Mouse (Mus musculus): Measurements from ENCODE around the gene Trpm3. TPM values are rescaled to one million over a fixed set of nuclear protein-coding genes. Genes with fewer than 3 reads are reported as not detected.

The Trpm3 gene
- polyA plus RNA-seq, 1 experiment from 2014 or later, result 39.8 TPM

DNA sequence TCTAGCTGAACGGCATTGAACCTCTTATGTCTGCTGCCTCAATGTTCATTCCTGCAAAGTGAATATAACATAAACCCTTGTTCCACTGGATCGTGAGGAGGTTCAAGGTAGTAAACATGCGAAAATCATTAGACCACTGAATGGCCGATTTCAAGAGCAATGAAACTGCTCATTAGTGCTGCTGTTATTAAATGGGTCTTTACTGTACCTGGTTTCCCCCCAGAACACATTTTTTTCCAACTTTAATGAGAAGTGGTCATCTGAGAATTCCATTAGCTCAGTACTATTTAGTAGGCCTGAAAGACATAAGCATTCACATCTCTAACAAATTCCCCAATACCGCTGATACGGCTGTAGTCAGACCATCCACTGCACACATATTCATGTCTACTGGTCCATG is 543.4 kb downstream of the Trpm3 start:
- no peaks in the 10 kb centered on the region for H3K27me3 ChIP-seq (replicated peaks; ENCODE audit: control insufficient read depth, insufficient read depth, low read length)
- H3K9ac ChIP-seq (ENCODE audit: low read depth, low read length), result no peak overlapping the region
- H3K4me2 ChIP-seq (ENCODE audit: low read length), result no peak overlapping the region
- no peak overlapping the region for H3K27ac ChIP-seq (ENCODE audit: low read depth, low read length)
- ATAC-seq, result no peak
- no peaks in the 10 kb centered on the region for H3K9me3 ChIP-seq (ENCODE audit: control insufficient read depth, low read length)
- H3K36me3 ChIP-seq (ENCODE audit: control insufficient read depth, insufficient read depth, low read length), result no peaks in the 10 kb centered on the region
- WGBS, result 93% methylated on average over 6 of the region's 6 CpGs
- no peak overlapping the region for H3K4me3 ChIP-seq (ENCODE audit: low read length)
- no peaks in the 10 kb centered on the region for H3K4me1 ChIP-seq (ENCODE audit: control insufficient read depth, insufficient read depth, low read depth, low read length)

- Histone ChIP-seq H3K9me3 (ENCODE audit: control insufficient read depth, low read length) (no peaks in the 10 kb centered on the region), H3K27me3 (replicated peaks; ENCODE audit: control insufficient read depth, insufficient read depth, low read length) (no peaks in the 10 kb centered on the region), H3K9ac (ENCODE audit: low read depth, low read length) (no peak overlapping the region), H3K4me2 (ENCODE audit: low read length) (no peak overlapping the region), H3K4me1 (ENCODE audit: control insufficient read depth, insufficient read depth, low read depth, low read length) (no peaks in the 10 kb centered on the region), H3K4me3 (ENCODE audit: low read length) (no peak overlapping the region), H3K27ac (ENCODE audit: low read depth, low read length) (no peak overlapping the region), H3K36me3 (ENCODE audit: control insufficient read depth, insufficient read depth, low read length) (no peaks in the 10 kb centered on the region)
- ATAC-seq, result no peak
- WGBS, result 77% methylated on average over 5 of the region's 5 CpGs
Measured at GRCm38 (mm10) chr19:22691995-22692394, 553.1 kb downstream of the Trpm3 start.

- Histone ChIP-seq H3K4me3 (ENCODE audit: low read length) (no peak overlapping the region), H3K9me3 (ENCODE audit: control insufficient read depth, low read length) (no peaks in the 10 kb centered on the region), H3K4me2 (ENCODE audit: low read length) (no peak overlapping the region), H3K27me3 (replicated peaks; ENCODE audit: control insufficient read depth, insufficient read depth, low read length) (no peaks in the 10 kb centered on the region), H3K27ac (ENCODE audit: low read depth, low read length) (no peak overlapping the region), H3K4me1 (ENCODE audit: control insufficient read depth, insufficient read depth, low read depth, low read length) (no peaks in the 10 kb centered on the region), H3K36me3 (ENCODE audit: control insufficient read depth, insufficient read depth, low read length) (no peaks in the 10 kb centered on the region), H3K9ac (ENCODE audit: low read depth, low read length) (no peak overlapping the region)
- 36% methylated on average over 4 of the region's 4 CpGs for WGBS
- ATAC-seq, result no peak
Measured at GRCm38 (mm10) chr19:22692553-22692952, 553.7 kb downstream of the Trpm3 start.

DNA sequence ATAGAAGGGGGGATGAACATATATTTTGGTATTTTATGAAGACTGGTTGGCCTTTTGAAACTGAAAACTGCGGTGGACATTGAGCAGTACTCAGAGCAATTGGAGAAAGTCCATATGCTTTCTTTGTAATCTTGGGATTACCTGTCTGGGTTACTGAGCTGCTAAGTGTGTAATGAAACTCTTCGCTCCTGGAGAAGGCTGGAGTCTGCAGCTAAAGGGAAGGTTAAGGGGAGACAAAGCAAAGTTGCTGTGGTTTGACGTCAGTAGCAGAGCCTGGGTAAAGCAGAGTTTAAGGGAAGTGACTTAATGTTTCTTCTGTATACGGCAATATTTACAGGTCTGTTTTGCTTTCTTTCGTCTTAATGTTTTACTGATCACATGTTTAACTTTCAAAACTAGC is 554.1 kb downstream of the Trpm3 start:
- H3K36me3 ChIP-seq (ENCODE audit: control insufficient read depth, insufficient read depth, low read length), result no peaks in the 10 kb centered on the region
- H3K4me3 ChIP-seq (ENCODE audit: low read length), result no peak overlapping the region
- 73% methylated on average over 5 of the region's 5 CpGs for WGBS
- H3K9me3 ChIP-seq (ENCODE audit: control insufficient read depth, low read length), result no peaks in the 10 kb centered on the region
- no peak overlapping the region for H3K9ac ChIP-seq (ENCODE audit: low read depth, low read length)
- no peak overlapping the region for H3K4me2 ChIP-seq (ENCODE audit: low read length)
- no peaks in the 10 kb centered on the region for H3K4me1 ChIP-seq (ENCODE audit: control insufficient read depth, insufficient read depth, low read depth, low read length)
- H3K27me3 ChIP-seq (replicated peaks; ENCODE audit: control insufficient read depth, insufficient read depth, low read length), result no peaks in the 10 kb centered on the region
- H3K27ac ChIP-seq (ENCODE audit: low read depth, low read length), result no peak overlapping the region
- ATAC-seq, result no peak

DNA sequence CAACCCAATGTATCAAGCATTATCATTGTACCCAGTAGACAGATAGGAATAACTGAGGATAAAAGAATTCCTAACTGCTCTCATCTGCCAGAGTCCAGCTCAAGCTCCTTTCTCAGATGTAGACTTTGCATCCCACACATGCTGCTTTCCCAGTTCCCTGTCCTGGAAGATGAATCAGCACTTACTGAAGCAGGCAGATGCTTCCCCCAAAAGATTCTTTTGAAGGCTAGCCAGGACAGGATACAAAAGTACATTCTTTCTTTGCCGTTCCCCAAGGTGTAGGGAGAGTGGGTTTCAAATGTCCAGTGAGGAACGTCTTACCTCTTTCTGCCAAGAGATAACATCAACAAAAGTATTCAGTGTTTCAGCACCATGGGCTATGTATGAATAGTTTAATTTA is 556.6 kb downstream of the Trpm3 start:
- 69% methylated on average over 2 of the region's 2 CpGs for WGBS
- H3K4me2 ChIP-seq (ENCODE audit: low read length), result no peak overlapping the region
- no peaks in the 10 kb centered on the region for H3K9me3 ChIP-seq (ENCODE audit: control insufficient read depth, low read length)
- H3K27me3 ChIP-seq (replicated peaks; ENCODE audit: control insufficient read depth, insufficient read depth, low read length), result 0 out of 2 replicates have a peak, but pooled peaks cover 1% of the 10 kb centered on the region
- H3K4me3 ChIP-seq (ENCODE audit: low read length), result no peak overlapping the region
- H3K9ac ChIP-seq (ENCODE audit: low read depth, low read length), result no peak overlapping the region
- no peak for ATAC-seq
- no peaks in the 10 kb centered on the region for H3K4me1 ChIP-seq (ENCODE audit: control insufficient read depth, insufficient read depth, low read depth, low read length)
- H3K27ac ChIP-seq (ENCODE audit: low read depth, low read length), result no peak overlapping the region
- no peaks in the 10 kb centered on the region for H3K36me3 ChIP-seq (ENCODE audit: control insufficient read depth, insufficient read depth, low read length)

- H3K36me3 ChIP-seq (ENCODE audit: control insufficient read depth, insufficient read depth, low read length), result no peaks in the 10 kb centered on the region
- no peak overlapping the region for H3K9ac ChIP-seq (ENCODE audit: low read depth, low read length)
- H3K4me1 ChIP-seq (ENCODE audit: control insufficient read depth, insufficient read depth, low read depth, low read length), result no peaks in the 10 kb centered on the region
- H3K4me2 ChIP-seq (ENCODE audit: low read length), result no peak overlapping the region
- 88% methylated on average over 4 of the region's 4 CpGs for WGBS
- ATAC-seq, result no peak
- H3K4me3 ChIP-seq (ENCODE audit: low read length), result no peak overlapping the region
- no peaks in the 10 kb centered on the region for H3K9me3 ChIP-seq (ENCODE audit: control insufficient read depth, low read length)
- no peak overlapping the region for H3K27ac ChIP-seq (ENCODE audit: low read depth, low read length)
- 0 out of 2 replicates have a peak, but pooled peaks cover 2% of the 10 kb centered on the region for H3K27me3 ChIP-seq (replicated peaks; ENCODE audit: control insufficient read depth, insufficient read depth, low read length)
Measured at GRCm38 (mm10) chr19:22698737-22699136, 559.9 kb downstream of the Trpm3 start.

DNA sequence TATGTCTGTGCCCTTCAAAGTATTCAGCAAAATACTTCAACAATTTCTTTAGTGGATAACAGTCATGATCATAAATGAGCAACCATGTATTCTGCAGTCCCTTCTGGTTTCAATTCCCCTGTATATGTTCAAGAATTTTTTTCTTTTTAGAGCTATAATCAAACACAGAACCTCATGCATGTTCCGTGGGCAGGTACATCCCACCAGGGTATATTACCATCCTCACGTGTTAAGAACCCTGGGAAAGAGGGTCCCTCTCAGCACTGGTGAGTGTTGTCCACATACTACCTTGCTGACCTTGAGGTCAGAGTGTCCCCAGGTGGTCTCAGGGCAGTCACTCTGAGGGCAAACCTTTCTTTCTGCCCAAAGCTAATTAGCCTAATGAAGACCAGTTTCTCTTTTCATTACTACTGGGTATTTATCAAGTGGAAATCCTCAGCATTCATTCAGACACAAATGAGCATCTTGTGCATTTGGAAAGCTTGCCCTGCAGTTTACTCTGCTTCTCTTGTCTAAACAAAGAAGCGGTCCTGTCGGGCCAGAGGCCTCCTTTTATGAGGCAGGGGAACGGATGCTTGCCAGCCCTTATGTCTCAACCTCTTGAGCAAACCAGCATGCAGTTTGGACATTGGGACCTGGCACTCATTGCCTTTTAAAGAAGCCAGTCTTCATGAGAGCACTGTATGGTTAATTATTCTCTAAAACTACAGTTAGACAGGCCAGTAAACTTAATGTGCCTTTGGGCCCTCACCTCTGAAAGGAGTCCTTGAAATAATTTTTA is 562.2 kb downstream of the Trpm3 start:
- 0 out of 2 replicates have a peak, but pooled peaks cover 2% of the 10 kb centered on the region for H3K27me3 ChIP-seq (replicated peaks; ENCODE audit: control insufficient read depth, insufficient read depth, low read length)
- peak; percentile 27; the same call in 1 of the 2 replicates for ATAC-seq
- H3K27ac ChIP-seq (ENCODE audit: low read depth, low read length), result no peak overlapping the region
- no peak overlapping the region for H3K4me3 ChIP-seq (ENCODE audit: low read length)
- no peak overlapping the region for H3K9ac ChIP-seq (ENCODE audit: low read depth, low read length)
- peaks cover 3% of the 10 kb centered on the region; the same call in 1 of the 2 replicates for H3K4me1 ChIP-seq (ENCODE audit: control insufficient read depth, insufficient read depth, low read depth, low read length)
- 30% methylated on average over 5 of the region's 5 CpGs for WGBS
- H3K36me3 ChIP-seq (ENCODE audit: control insufficient read depth, insufficient read depth, low read length), result no peaks in the 10 kb centered on the region
- H3K9me3 ChIP-seq (ENCODE audit: control insufficient read depth, low read length), result no peaks in the 10 kb centered on the region
- no peak overlapping the region for H3K4me2 ChIP-seq (ENCODE audit: low read length)

DNA sequence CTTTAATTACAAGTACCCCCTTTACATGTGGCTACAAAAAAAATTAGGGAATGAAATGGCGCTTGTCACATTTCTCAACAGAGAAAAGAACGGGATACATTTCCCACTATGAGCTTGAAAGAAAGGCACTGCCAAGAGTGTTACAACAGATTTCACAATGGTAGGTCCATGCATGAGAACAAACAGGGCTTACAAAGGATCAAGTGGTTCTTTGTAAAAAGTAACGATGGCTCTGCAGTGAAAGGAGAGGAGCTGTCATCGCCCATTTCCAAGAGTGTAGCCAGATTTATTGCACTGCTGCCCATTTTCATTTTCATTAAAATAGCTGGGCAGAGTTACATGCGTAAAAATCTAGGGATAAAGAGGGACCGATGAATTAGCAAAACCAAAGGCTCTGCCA is 565.0 kb downstream of the Trpm3 start:
- no peak overlapping the region; the same call in 1 of the 2 replicates for H3K27ac ChIP-seq (ENCODE audit: low read depth, low read length)
- no peak overlapping the region for H3K4me3 ChIP-seq (ENCODE audit: low read length)
- no peaks in the 10 kb centered on the region for H3K36me3 ChIP-seq (ENCODE audit: control insufficient read depth, insufficient read depth, low read length)
- WGBS, result 29% methylated on average over 6 of the region's 6 CpGs
- no peaks in the 10 kb centered on the region for H3K9me3 ChIP-seq (ENCODE audit: control insufficient read depth, low read length)
- 0 out of 2 replicates have a peak, but pooled peaks cover 2% of the 10 kb centered on the region for H3K27me3 ChIP-seq (replicated peaks; ENCODE audit: control insufficient read depth, insufficient read depth, low read length)
- peaks cover 3% of the 10 kb centered on the region; the same call in 1 of the 2 replicates for H3K4me1 ChIP-seq (ENCODE audit: control insufficient read depth, insufficient read depth, low read depth, low read length)
- no peak overlapping the region for H3K9ac ChIP-seq (ENCODE audit: low read depth, low read length)
- no peak overlapping the region for H3K4me2 ChIP-seq (ENCODE audit: low read length)
- ATAC-seq, result peak; percentile 49

- peaks cover 3% of the 10 kb centered on the region; the same call in 1 of the 2 replicates for H3K4me1 ChIP-seq (ENCODE audit: control insufficient read depth, insufficient read depth, low read depth, low read length)
- no peak overlapping the region for H3K9ac ChIP-seq (ENCODE audit: low read depth, low read length)
- no peak overlapping the region for H3K4me3 ChIP-seq (ENCODE audit: low read length)
- H3K9me3 ChIP-seq (ENCODE audit: control insufficient read depth, low read length), result no peaks in the 10 kb centered on the region
- no peak overlapping the region for H3K27ac ChIP-seq (ENCODE audit: low read depth, low read length)
- H3K36me3 ChIP-seq (ENCODE audit: control insufficient read depth, insufficient read depth, low read length), result no peaks in the 10 kb centered on the region
- H3K27me3 ChIP-seq (replicated peaks; ENCODE audit: control insufficient read depth, insufficient read depth, low read length), result 0 out of 2 replicates have a peak, but pooled peaks cover under 1% of the 10 kb centered on the region
- H3K4me2 ChIP-seq (ENCODE audit: low read length), result no peak overlapping the region
- no peak for ATAC-seq
Measured at GRCm38 (mm10) chr19:22705414-22705813, 566.6 kb downstream of the Trpm3 start.
